Mouse (Mus musculus) liver, postnatal 0 days (tissue): ENCODE data around the gene Mavs.

Source experiments
- CTCF ChIP-seq: sonication (generic); IDR thresholded peaks from 2 replicates; pipeline ENCODE4 v1.5.1; 2016; ENCODE audit warnings: antibody characterized with exemption, low read depth
- EP300 ChIP-seq: IDR thresholded peaks from 2 replicates; pipeline ENCODE4 v1.6.1; 2016; ENCODE audit warnings: antibody characterized with exemption, low read depth, mild to moderate bottlenecking

DNA sequence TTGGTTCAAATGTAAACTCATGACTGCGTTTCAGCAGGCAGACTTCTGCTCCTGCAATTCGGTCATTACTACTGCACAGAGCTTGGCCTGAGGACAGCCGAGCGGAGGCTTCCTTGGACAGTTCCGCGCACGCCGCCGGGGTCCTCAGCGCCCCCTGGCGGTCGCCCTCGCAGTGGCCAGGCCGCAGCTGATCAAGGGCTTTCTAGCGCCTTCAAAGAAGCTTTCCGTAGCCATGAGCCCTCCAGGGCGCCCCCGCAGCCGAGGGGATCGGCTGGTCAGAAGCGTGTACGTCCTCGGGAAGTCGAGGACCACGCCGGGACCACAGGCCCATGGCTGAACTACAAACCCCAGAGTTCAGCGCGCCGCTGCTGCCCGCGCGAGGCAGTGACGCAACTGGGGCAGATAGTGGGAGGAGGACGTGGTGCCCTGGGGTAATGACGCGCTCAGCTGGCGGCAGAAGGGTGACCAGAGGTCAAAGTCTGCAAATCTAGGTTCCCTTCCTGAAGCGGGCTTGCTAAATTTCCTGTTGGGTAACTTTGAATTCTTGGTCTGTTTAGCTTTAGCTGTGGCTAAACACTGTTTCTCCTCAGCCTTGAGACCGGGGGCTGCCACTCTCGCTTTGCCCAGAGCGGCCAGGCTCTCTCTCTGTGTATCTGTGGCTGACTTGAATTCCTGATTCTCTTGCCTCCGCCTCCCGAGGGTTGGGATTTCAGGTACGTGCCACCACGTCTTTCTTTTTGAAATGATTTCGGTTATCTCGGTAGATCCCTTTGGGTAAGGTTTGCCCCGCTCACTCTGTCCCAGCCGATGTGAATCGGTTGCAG, 23.7 kb upstream of the Mavs start:
- TF ChIP-seq CTCF (peak; percentile 100), EP300 (0 out of 2 replicates have a peak, but pooled peaks have one; percentile 65)
